Comparison of ENCODE assay signal across 10 mouse cellular contexts in the genomic region with DNA sequence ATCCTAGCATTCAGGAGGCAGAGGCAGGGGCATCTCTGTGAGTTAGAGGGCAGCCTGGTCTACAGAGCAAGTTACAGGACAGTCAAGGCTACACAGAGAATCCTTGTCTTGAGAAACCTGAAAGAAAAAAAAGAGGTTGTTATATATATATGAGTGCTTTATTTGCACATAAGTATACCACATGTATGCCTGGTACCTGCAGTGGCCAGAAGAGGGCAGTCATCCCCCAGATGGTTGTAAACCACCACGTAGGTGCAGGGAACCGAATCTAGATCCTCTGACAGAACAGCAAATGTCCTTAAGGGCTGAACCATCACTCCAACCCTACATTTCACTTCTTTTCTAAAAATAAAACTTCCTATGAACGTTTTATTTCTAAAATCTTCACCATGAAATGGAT. TPM values are rescaled to one million over a fixed set of nuclear protein-coding genes. Genes with fewer than 3 reads are reported as not detected.
DNase-seq lines count a peak whose midpoint lies in the region; ATAC-seq and TF ChIP-seq lines count a peak whose summit lies in the region.
"Had no signal": no experiment of that assay in that cellular context is flagged by ENCODE, and none has a peak within 500 bp of the region (broad histone marks: within the 10 kb centered on the region; RNA-seq: fewer than 3 reads in every experiment).

No protein-coding gene starts in this region.

- peak; percentile 92 for ATAC-seq in megakaryocyte-erythroid progenitor cell, adult 5-6 weeks (replicated peaks; ENCODE audit: low FRiP score, low TSS enrichment, poor library complexity, severe bottlenecking)

- no peak overlapping the region for H3K4me3 ChIP-seq in gastrocnemius, adult 2 months
- H3K4me3 ChIP-seq: heart, embryonic 13.5 days; megakaryocyte, embryonic 14.5 days had no signal

- DNase-seq in gastrocnemius, adult 2 months, result no peak
- no peak for DNase-seq in gastrocnemius, postnatal 36 days
- peak; percentile 26 for DNase-seq in 3T3-L1 (ENCODE audit: low read depth, low spot score)
- peak; percentile 36 for DNase-seq in T-cell, adult 2 months (ENCODE audit: low spot score)
- DNase-seq in testis, postnatal 14 days (ENCODE audit: low spot score), result no peak
- no peak for DNase-seq in right cerebral cortex, adult 18-20 months
- no peak for DNase-seq in embryo, embryonic 11 days

- peak; percentile 30; the same call in 1 of the 2 replicates for TF ChIP-seq CTCF in gastrocnemius, adult 2 months (IDR thresholded peaks at IDR 0.05)

- no peak overlapping the region for H3K27ac ChIP-seq in gastrocnemius, adult 2 months
- H3K27ac ChIP-seq: heart, embryonic 13.5 days had no signal

- intact Hi-C loops in gastrocnemius, adult 2 months (cut with DNase I), result no loop called here
- intact Hi-C loops in gastrocnemius, postnatal 36 days (cut with DNase I), result no loop called here

RNA-seq across cellular contexts. Expression of gene Eif4e, which starts 8.1 kb away (rescaled TPM):
- total RNA-seq in gastrocnemius, adult 2 months (2021), result 100 to 1,000 TPM; 128 to 156 TPM
- 100 to 1,000 TPM; 121 TPM for total RNA-seq in gastrocnemius, postnatal 36 days (2021)
- 208 and 348 TPM in 2 replicates for total RNA-seq in megakaryocyte-erythroid progenitor cell, adult 5-6 weeks (2014; fragmentation: Nextera tagmentation)
- total RNA-seq in megakaryocyte-erythroid progenitor cell, adult 5-6 weeks (2017), result 215 and 277 TPM in 2 replicates

RNA-seq across cellular contexts. Expression of gene Metap1, which starts 28.6 kb away (rescaled TPM):
- 10 to 100 TPM; 44.7 to 49.3 TPM for total RNA-seq in gastrocnemius, adult 2 months (2021)
- 10 to 100 TPM; 43.6 to 44.5 TPM for total RNA-seq in gastrocnemius, postnatal 36 days (2021)
- 65.1 and 68.0 TPM in 2 replicates for total RNA-seq in megakaryocyte-erythroid progenitor cell, adult 5-6 weeks (2014; fragmentation: Nextera tagmentation)
- total RNA-seq in megakaryocyte-erythroid progenitor cell, adult 5-6 weeks (2017), result 79.2 and 80.2 TPM in 2 replicates

Comparison
In these comparisons a context has a peak if more than half of its experiments do, and no peak if none do; other contexts are left out.
1. DNase-seq: peak in 3T3-L1 (single experiment) and T-cell, adult 2 months (single experiment); none in gastrocnemius, adult 2 months (single experiment), gastrocnemius, postnatal 36 days (0 of 2), testis, postnatal 14 days (single experiment), right cerebral cortex, adult 18-20 months (single experiment) and embryo, embryonic 11 days (single experiment).